Mouse (Mus musculus): ENCODE data around the gene Jph4. TPM values are rescaled to one million over a fixed set of nuclear protein-coding genes. Genes with fewer than 3 reads are reported as not detected.

Jph4 gene
- polyA plus RNA-seq, 1 experiment from 2014 or later = 0.06 TPM

DNA sequence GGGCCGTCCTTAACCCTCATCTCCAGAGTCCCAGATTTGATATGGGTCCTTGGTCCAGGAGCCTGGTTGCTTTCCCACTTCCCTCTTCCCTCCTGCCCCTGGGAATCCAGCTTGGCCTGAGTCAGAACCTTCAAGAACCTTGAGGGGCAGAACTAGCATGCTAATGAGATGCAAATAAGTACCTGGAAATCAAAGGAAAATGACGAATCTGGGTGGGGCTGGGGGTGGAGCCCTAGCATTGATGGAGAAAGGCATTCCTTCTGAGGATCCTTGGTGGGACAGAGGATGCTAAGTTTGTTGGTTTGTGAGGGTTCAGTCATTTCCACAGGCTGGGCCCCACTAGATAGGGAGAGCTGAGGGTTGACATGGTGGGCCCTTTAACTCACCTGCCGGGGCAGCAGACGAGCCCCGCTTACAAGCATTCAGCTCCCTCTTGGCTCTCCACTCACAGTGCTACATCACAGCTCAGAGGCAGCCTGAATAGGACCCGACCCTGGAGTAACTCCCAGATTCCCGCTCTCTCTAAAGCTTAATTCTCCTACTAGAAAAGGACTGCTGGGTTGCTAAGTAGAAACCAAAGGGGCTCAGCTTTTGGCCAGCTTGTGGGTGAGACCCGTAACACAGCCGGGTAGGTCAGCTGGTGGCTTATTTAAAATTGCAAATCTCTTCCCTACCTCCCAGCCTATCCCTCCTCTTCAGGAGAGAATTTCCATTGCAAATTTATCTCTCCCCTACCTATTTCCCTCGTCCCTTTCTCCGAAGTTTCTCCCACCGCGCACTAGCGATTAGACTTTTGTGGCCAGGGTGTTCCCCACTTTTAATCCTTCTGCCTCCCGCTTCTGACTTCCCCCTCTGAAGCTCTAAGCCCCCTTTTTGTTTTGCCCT lies 39.0 kb downstream of the Jph4 start:
- ATAC-seq (ENCODE audit: low read depth) (no peak), DNase-seq (no peak)
- Histone ChIP-seq H3K4me1 (replicated peaks) (peaks cover 30% of the 10 kb centered on the region), H3K27me3 (peaks cover 35% of the 10 kb centered on the region), H3K4me2 (peak overlapping the region; percentile 46; the same call in 1 of the 2 replicates), H3K9ac (0 out of 2 replicates have a peak overlapping the region, but pooled peaks have one; percentile 15), H3K9me3 (replicated peaks) (no peaks in the 10 kb centered on the region), H3K36me3 (peaks cover 24% of the 10 kb centered on the region), H3K4me3 (replicated peaks) (no peak overlapping the region), H3K27ac (no peak overlapping the region)
- WGBS (ENCODE audit: insufficient replicate concordance) = 36% methylated on average over 15 of the region's 15 CpGs

DNA sequence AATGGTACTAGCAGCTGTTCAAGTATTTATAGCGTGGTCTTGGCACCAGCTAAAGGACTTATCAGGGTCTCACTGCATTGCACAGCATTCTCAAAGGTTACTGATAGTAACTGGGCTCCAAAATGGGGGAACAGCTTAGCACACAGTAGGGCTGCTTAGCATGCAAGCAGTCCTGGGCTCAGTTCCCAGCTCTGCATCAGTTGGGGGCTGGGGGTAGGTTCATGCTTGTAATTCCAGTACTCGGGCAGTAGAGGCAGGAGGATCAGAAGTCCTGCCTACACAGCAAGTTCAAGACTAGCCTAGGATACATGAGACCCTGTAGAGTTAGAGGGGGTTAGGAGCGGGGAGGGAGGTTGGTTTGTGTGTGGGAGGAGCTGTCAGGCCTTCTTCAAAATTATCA lies 39.8 kb downstream of the Jph4 start:
- ATAC-seq (ENCODE audit: low read depth) (no peak), DNase-seq (no peak)
- peaks cover 42% of the 10 kb centered on the region for H3K27me3 ChIP-seq
- H3K36me3 ChIP-seq = peaks cover 25% of the 10 kb centered on the region
- H3K27ac ChIP-seq = no peak overlapping the region
- H3K4me2 ChIP-seq = no peak overlapping the region
- no peak overlapping the region for H3K9ac ChIP-seq
- WGBS (ENCODE audit: insufficient replicate concordance) = 55% methylated on average over 3 of the region's 3 CpGs
- peaks cover 33% of the 10 kb centered on the region for H3K4me1 ChIP-seq (replicated peaks)
- H3K9me3 ChIP-seq (replicated peaks) = no peaks in the 10 kb centered on the region
- no peak overlapping the region for H3K4me3 ChIP-seq (replicated peaks)

DNA sequence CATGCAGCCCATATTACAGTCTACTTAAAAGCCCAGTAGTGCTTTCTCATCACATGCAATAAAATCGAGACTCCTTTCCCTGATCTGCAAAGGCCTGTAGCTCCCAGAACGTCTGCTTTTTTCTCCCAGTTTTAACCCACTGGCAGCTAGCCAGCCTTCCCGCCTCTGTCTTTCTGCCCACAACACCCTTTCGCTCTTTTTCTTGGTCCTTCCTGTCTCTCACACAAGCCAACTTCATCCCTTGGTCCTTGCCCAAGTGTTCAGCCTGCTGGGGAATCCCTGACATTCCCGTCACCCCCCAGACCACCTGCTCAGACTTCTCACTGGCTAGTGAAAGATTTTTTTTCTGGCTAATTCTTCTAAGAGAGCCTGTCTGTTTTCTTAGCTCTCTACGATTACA lies 40.5 kb downstream of the Jph4 start:
- H3K9me3 ChIP-seq (replicated peaks) = no peaks in the 10 kb centered on the region
- no peak overlapping the region for H3K27ac ChIP-seq
- DNase-seq (no peak), ATAC-seq (ENCODE audit: low read depth) (no peak)
- H3K27me3 ChIP-seq = peaks cover 49% of the 10 kb centered on the region
- WGBS (ENCODE audit: insufficient replicate concordance) = 62% methylated on average over 6 of the region's 6 CpGs
- no peak overlapping the region for H3K4me3 ChIP-seq (replicated peaks)
- no peak overlapping the region for H3K9ac ChIP-seq
- H3K4me2 ChIP-seq = no peak overlapping the region
- peaks cover 25% of the 10 kb centered on the region for H3K36me3 ChIP-seq
- peaks cover 40% of the 10 kb centered on the region for H3K4me1 ChIP-seq (replicated peaks)

DNA sequence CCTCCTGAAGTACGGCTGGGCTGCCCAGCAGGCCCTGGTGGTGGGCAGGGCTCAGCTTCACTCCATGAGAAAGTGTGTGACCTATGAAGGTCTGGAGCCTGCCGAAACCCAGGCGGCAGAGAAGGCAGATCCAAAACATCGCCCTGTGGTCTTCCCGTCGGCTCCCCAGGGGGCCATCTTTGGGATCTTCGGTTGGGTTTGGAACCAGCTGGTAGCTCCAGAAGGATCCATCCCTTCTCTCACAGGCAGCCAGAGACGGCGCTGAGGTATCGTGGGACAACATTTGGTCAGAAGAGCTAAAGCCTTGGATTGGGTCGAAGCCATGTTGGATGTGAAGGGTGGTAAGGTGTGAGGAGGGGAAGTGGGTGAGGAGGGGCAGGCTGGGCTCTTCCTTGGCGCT lies 42.3 kb downstream of the Jph4 start:
- Histone ChIP-seq H3K4me3 (replicated peaks) (no peak overlapping the region), H3K36me3 (peaks cover 25% of the 10 kb centered on the region), H3K4me2 (no peak overlapping the region), H3K9ac (no peak overlapping the region), H3K27me3 (peaks cover 52% of the 10 kb centered on the region), H3K4me1 (replicated peaks) (peaks cover 38% of the 10 kb centered on the region), H3K27ac (no peak overlapping the region), H3K9me3 (replicated peaks) (no peaks in the 10 kb centered on the region)
- DNase-seq (no peak), ATAC-seq (ENCODE audit: low read depth) (no peak)
- WGBS (ENCODE audit: insufficient replicate concordance) = 87% methylated on average over 12 of the region's 12 CpGs

DNA sequence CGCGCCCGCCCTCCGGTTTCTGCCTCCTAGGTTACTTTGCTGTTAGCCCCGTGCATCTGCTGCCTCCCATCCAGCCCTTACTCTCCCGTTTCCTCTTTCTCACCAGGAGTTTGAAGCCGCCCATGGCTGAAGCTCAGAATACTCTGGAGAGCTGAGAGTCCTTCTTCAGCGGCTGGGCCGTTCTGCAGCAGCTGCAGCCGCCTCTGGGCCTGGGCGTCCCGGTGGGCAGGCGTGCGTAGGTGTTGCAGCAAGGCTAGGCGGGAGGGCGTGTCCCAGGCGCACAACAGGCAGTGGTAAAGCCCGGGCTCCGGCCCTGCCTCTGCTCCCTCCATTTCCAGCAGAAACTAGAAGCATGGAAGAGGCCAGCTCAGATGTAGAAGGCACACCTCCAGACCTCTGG lies 45.0 kb downstream of the Jph4 start:
- whole genome bisulfite sequencing (ENCODE audit: insufficient replicate concordance) = 36% methylated on average over 19 of the region's 19 CpGs
- Histone ChIP-seq H3K27me3 (peaks cover 28% of the 10 kb centered on the region), H3K4me1 (replicated peaks) (peaks cover 15% of the 10 kb centered on the region), H3K9ac (no peak overlapping the region), H3K27ac (no peak overlapping the region), H3K4me2 (0 out of 2 replicates have a peak overlapping the region, but pooled peaks have one; percentile 12), H3K36me3 (peaks cover 29% of the 10 kb centered on the region), H3K9me3 (replicated peaks) (no peaks in the 10 kb centered on the region), H3K4me3 (replicated peaks) (no peak overlapping the region)
- DNase-seq = no peak
- ATAC-seq (ENCODE audit: low read depth) = 0 out of 2 replicates have a peak, but pooled peaks have one; percentile 24

DNA sequence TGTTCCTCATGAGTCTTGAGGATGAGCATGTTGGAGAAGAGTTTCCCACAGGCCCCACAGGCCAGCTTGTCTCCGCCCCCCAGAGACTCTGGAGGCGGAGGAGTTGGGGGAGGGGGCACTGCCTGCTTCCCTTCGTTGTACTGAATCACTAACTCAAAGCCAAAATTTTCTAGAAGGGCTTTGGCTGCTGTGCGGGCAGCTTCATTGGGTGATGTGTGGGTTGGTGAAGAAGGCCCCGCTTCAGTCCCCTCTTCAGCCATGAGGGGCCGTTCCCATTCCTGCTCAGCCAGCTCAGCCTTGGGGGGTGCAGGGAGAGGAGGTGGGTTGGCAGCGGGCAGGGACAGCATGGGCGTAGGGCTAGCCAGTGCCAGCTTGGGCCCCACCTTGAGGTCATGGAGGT lies 50.7 kb downstream of the Jph4 start:
- WGBS (ENCODE audit: insufficient replicate concordance) = 80% methylated on average over 8 of the region's 8 CpGs
- H3K9me3 ChIP-seq (replicated peaks) = no peaks in the 10 kb centered on the region
- H3K9ac ChIP-seq = no peak overlapping the region
- peaks cover 14% of the 10 kb centered on the region; the same call in 1 of the 2 replicates for H3K36me3 ChIP-seq
- no peak for DNase-seq
- H3K27ac ChIP-seq = no peak overlapping the region
- H3K27me3 ChIP-seq = peaks cover 13% of the 10 kb centered on the region; the same call in 1 of the 2 replicates
- no peak overlapping the region for H3K4me3 ChIP-seq (replicated peaks)
- H3K4me2 ChIP-seq = no peak overlapping the region
- H3K4me1 ChIP-seq (replicated peaks) = peaks cover 60% of the 10 kb centered on the region
- no peak for ATAC-seq (ENCODE audit: low read depth)

DNA sequence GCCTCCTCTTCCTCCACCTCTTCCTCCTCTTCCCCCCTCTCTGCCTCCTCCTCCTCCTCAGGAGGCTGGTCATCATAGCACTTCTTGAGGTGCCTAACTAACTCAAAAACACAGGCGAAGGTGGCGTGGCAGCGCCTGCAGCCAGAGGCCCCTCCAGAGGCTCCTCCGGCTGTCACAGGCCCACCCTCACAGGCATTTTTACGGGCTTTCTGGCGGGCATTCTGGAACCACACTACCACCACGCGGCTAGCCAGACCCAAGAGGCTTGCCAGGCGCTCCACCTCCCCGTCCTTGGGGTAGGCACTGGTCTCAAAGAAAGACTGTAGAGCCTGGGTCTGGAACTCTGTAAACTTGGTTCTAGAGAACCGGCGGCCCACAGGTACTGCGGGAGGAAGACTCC lies 51.3 kb downstream of the Jph4 start:
- Histone ChIP-seq H3K36me3 (peaks cover 14% of the 10 kb centered on the region; the same call in 1 of the 2 replicates), H3K9me3 (replicated peaks) (no peaks in the 10 kb centered on the region), H3K9ac (peak overlapping the region; percentile 85; the same call in 1 of the 2 replicates), H3K4me3 (replicated peaks) (peak overlapping the region; percentile 68), H3K27me3 (0 out of 2 replicates have a peak, but pooled peaks cover 12% of the 10 kb centered on the region), H3K27ac (0 out of 2 replicates have a peak overlapping the region, but pooled peaks have one; percentile 29), H3K4me1 (replicated peaks) (peaks cover 66% of the 10 kb centered on the region), H3K4me2 (peak overlapping the region; percentile 85)
- WGBS (ENCODE audit: insufficient replicate concordance) = 81% methylated on average over 13 of the region's 13 CpGs
- ATAC-seq (ENCODE audit: low read depth) (no peak), DNase-seq (no peak)

DNA sequence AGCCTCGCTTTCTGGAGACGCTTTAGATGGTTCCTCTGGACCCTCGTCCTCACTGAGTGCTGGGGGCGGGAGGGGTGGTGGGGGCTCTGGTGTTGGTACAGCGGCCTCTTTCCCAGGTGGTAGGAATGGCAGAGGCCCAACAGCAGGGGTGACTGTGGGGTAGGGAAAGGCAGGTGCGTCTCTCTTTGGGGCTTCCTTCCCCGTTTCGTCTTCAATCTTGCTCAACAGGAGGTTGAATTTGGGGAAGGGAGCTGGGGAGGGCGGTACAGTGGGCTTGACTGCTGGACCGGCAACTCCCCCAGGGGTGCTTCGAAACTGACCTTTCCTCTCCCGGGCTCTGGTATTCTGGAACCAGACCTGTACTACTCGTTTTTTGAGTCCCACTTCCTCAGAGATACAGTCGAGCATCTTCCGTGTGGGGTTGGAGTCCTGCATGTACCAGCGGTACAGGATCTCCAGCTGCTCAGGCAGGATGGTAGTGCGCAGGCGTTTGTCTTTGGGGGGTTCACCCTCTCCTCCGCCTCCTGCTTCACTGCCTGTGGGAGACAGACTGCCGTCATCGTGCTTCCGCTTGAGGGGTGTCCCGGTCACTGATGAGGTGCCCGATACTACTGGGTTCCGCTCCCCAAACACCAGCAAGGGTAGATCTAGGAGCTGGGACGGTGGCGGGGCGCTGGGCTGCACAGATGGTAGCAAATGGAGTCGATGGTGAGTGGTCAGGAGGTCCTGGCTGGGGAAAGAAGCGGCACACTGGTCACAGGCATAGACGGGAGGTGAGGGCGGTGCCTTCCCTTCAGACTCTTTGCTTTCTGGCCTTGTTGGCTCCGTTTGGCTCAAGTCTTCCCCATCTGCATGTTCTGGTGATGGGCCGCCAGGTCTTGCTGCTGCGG lies 52.0 kb downstream of the Jph4 start:
- Histone ChIP-seq H3K9ac (peak overlapping the region; percentile 85), H3K9me3 (replicated peaks) (no peaks in the 10 kb centered on the region), H3K27me3 (0 out of 2 replicates have a peak, but pooled peaks cover 12% of the 10 kb centered on the region), H3K36me3 (peaks cover 14% of the 10 kb centered on the region; the same call in 1 of the 2 replicates), H3K27ac (peak overlapping the region; percentile 90; the same call in 1 of the 2 replicates), H3K4me3 (replicated peaks) (peak overlapping the region; percentile 68), H3K4me1 (replicated peaks) (peaks cover 72% of the 10 kb centered on the region), H3K4me2 (peak overlapping the region; percentile 85)
- DNase-seq (no peak), ATAC-seq (ENCODE audit: low read depth) (no peak)
- 64% methylated on average over 35 of the region's 35 CpGs for WGBS (ENCODE audit: insufficient replicate concordance)

DNA sequence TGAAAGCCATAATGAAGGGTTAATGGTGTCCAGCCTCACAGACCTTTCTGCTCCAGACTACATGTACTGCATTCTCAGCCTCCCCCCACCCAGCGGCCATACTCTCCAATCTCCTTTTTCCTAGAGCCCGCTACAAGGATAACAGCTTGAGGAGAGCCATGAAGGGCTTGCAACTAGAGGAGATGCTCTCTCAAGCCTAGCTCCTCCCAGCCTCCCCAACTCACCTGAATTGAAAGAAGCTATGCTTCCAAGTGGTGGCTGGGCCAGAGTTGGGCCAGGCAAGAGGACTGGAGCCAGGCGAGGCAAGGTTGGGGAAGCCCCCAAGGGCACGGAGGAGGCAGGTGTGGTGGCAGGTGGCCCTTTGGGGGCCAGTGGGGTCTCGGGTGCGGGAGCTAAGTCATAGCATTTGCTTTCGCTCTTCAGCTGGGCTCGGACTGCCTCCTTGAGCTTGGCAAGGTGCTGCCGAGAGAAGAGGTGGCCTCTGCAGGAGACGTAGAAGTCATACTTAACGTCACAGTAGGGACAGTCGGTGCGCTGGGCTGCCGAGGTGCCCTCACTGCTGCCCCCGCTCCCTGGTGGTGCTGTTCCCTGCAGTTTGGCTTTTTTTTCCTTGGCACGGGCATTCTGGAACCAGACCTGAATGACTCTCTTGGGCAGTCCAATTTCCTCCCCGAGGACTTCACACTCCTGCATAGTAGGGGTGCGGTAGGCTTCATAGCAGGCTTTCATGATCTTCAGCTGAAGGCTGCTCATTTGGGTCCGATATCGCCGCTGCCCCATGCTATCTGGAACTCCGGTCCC lies 53.0 kb downstream of the Jph4 start:
- peak overlapping the region; percentile 68 for H3K4me3 ChIP-seq (replicated peaks)
- H3K27me3 ChIP-seq = 0 out of 2 replicates have a peak, but pooled peaks cover 12% of the 10 kb centered on the region
- DNase-seq = no peak
- H3K4me2 ChIP-seq = peak overlapping the region; percentile 85
- 72% methylated on average over 22 of the region's 22 CpGs for WGBS (ENCODE audit: insufficient replicate concordance)
- no peaks in the 10 kb centered on the region for H3K9me3 ChIP-seq (replicated peaks)
- no peak for ATAC-seq (ENCODE audit: low read depth)
- peak overlapping the region; percentile 85 for H3K9ac ChIP-seq
- peaks cover 81% of the 10 kb centered on the region for H3K4me1 ChIP-seq (replicated peaks)
- H3K27ac ChIP-seq = peak overlapping the region; percentile 90
- H3K36me3 ChIP-seq = peaks cover 14% of the 10 kb centered on the region; the same call in 1 of the 2 replicates

DNA sequence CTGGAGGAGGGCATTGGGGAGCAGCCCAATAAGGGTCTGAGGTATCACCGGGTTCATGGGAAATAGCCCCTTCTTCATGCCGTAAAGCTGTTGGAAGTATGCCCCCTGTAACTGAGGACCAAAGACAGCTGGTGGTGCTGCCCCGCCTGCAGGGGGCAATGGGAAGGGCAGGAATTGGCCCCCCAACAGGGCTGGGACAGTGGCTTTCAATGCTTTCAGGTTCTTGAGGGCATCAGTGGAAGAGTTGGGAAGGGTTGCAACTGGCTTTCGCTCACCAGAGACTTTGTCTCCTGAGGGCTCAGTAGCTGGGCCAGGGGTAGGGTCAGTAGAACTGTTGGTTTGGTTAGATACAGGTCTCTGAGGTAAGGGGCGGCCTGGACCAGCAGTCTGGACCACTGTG lies 53.6 kb downstream of the Jph4 start:
- DNase-seq (no peak), ATAC-seq (ENCODE audit: low read depth) (0 out of 2 replicates have a peak, but pooled peaks have one; percentile 3)
- Histone ChIP-seq H3K4me1 (replicated peaks) (peaks cover 88% of the 10 kb centered on the region), H3K9me3 (replicated peaks) (no peaks in the 10 kb centered on the region), H3K36me3 (peaks cover 12% of the 10 kb centered on the region; the same call in 1 of the 2 replicates), H3K9ac (peak overlapping the region; percentile 85), H3K4me2 (peak overlapping the region; percentile 85), H3K4me3 (replicated peaks) (peak overlapping the region; percentile 68), H3K27ac (peak overlapping the region; percentile 90), H3K27me3 (0 out of 2 replicates have a peak, but pooled peaks cover 12% of the 10 kb centered on the region)
- WGBS (ENCODE audit: insufficient replicate concordance) = 59% methylated on average over 5 of the region's 5 CpGs

Measured in liver, embryonic 13.5 days (tissue).